Mouse (Mus musculus): ENCODE measurements around the gene Tle4.

GRCm38 (mm10) chr19:14532861-14533260 is 65.0 kb downstream of the Tle4 start:
- TF ChIP-seq GATA1 (IDR thresholded peaks at IDR 0.05; ENCODE audit: low read length) (no peak), TAL1 (IDR thresholded peaks at IDR 0.05; ENCODE audit: low read length) (no peak)
